Mouse (Mus musculus) embryonic facial prominence, embryonic 11.5 days (tissue): Measurements from ENCODE around the gene Capn5. TPM values are rescaled to one million over a fixed set of nuclear protein-coding genes. Genes with fewer than 3 reads are reported as not detected.
A peak's percentile ranks its signal among the peaks of the same experiment; 100 is the strongest.

Source experiments
- ATAC-seq: fragments of 200-750 bp; cut with Nextera tagmentation; replicated peaks from 2 replicates; pipeline ENCODE4 v1.8.0; 2017; ENCODE audit warnings: low read depth; ENCODE audit not compliant: insufficient number of reproducible peaks, low FRiP score, low TSS enrichment
- DNase-seq: peaks from one replicate; pipeline ENCODE4 v3.0.0-alpha.2; 2015; ENCODE audit warnings: low spot score
- H3K27ac ChIP-seq: fragments of 300-500 bp; sonication (generic); replicated peaks from 2 replicates; pipeline ENCODE4 v1.5.1; 2014; ENCODE audit warnings: mild to moderate bottlenecking, low read depth, low read length, control low read depth
- H3K27me3 ChIP-seq: fragments of 300-500 bp; sonication (generic); 2 replicates; pipeline ENCODE4 v1.6.1; 2014; ENCODE audit warnings: mild to moderate bottlenecking, low read length, moderate library complexity, mixed read lengths; ENCODE audit not compliant: control insufficient read depth, insufficient read depth
- H3K36me3 ChIP-seq: fragments of 300-500 bp; sonication (generic); replicated peaks from 2 replicates; pipeline ENCODE4 v1.6.1; 2014; ENCODE audit warnings: low read depth, mild to moderate bottlenecking, low read length, moderate library complexity, mixed read lengths; ENCODE audit not compliant: control insufficient read depth, insufficient read depth
- H3K4me1 ChIP-seq: fragments of 300-500 bp; sonication (generic); 2 replicates; pipeline ENCODE4 v1.6.1; 2014; ENCODE audit warnings: low read length, mixed read lengths; ENCODE audit not compliant: control insufficient read depth, insufficient read depth
- H3K4me2 ChIP-seq: fragments of 300-500 bp; sonication (generic); 2 replicates; pipeline ENCODE4 v1.6.1; 2014; ENCODE audit warnings: low read depth, mild to moderate bottlenecking, control low read depth, low read length, moderate library complexity
- H3K4me3 ChIP-seq: fragments of 300-500 bp; sonication (generic); 2 replicates; pipeline ENCODE4 v1.5.1; 2014; ENCODE audit warnings: low read depth, low read length, control low read depth
- H3K9ac ChIP-seq: fragments of 300-500 bp; sonication (generic); replicated peaks from 2 replicates; pipeline ENCODE4 v1.6.1; 2014; ENCODE audit warnings: mild to moderate bottlenecking, control low read depth, low read length
- H3K9me3 ChIP-seq: fragments of 300-500 bp; sonication (generic); replicated peaks from 2 replicates; pipeline ENCODE4 v1.6.1; 2016; ENCODE audit warnings: mild to moderate bottlenecking, low read length, inconsistent platforms, mixed read lengths; ENCODE audit not compliant: control insufficient read depth
- WGBS: fragments of 180-500 bp; shearing (Covaris S2); extraction: QIAGEN DNeasy Blood & Tissue Kit; methylation state at CpG from one replicate; pipeline ENCODE4 v1.1.7; 2014; 5-methylcytosine and 5-hydroxymethylcytosine counted together
- polyA plus RNA-seq: library from polyadenylated mRNA; unstranded; fragments of >200 nt; fragmentation: Nextera tagmentation; extraction: Ambion mirVana; gene quantifications from 2 replicates; pipeline ENCODE4 v1.2.1, GENCODE M21; 2014

Capn5 gene
- polyA plus RNA-seq, 1 experiment from 2014 or later, result 2.6 TPM

GRCm38 (mm10) chr7:98160041-98160740, 17.9 kb downstream of the Capn5 start:
- WGBS, result 54% methylated on average over 7 of the region's 8 CpGs
- ATAC-seq, result no peak
- no peaks in the 10 kb centered on the region for H3K27me3 ChIP-seq
- H3K4me3 ChIP-seq, result no peak overlapping the region
- no peak overlapping the region for H3K4me2 ChIP-seq
- no peak overlapping the region for H3K9ac ChIP-seq
- no peaks in the 10 kb centered on the region for H3K36me3 ChIP-seq
- H3K9me3 ChIP-seq, result no peaks in the 10 kb centered on the region
- H3K4me1 ChIP-seq, result no peaks in the 10 kb centered on the region
- DNase-seq, result no peak
- H3K27ac ChIP-seq, result no peak overlapping the region

GRCm38 (mm10) chr7:98158481-98158880, 19.6 kb downstream of the Capn5 start:
- DNase-seq, result peak; percentile 33
- ATAC-seq, result no peak
- no peak overlapping the region for H3K4me2 ChIP-seq
- H3K4me3 ChIP-seq, result no peak overlapping the region
- H3K27me3 ChIP-seq, result no peaks in the 10 kb centered on the region
- no peaks in the 10 kb centered on the region for H3K36me3 ChIP-seq
- no peaks in the 10 kb centered on the region for H3K4me1 ChIP-seq
- H3K9me3 ChIP-seq, result no peaks in the 10 kb centered on the region
- 50% methylated on average over 6 of the region's 8 CpGs for WGBS
- H3K27ac ChIP-seq, result no peak overlapping the region
- H3K9ac ChIP-seq, result no peak overlapping the region

DNA sequence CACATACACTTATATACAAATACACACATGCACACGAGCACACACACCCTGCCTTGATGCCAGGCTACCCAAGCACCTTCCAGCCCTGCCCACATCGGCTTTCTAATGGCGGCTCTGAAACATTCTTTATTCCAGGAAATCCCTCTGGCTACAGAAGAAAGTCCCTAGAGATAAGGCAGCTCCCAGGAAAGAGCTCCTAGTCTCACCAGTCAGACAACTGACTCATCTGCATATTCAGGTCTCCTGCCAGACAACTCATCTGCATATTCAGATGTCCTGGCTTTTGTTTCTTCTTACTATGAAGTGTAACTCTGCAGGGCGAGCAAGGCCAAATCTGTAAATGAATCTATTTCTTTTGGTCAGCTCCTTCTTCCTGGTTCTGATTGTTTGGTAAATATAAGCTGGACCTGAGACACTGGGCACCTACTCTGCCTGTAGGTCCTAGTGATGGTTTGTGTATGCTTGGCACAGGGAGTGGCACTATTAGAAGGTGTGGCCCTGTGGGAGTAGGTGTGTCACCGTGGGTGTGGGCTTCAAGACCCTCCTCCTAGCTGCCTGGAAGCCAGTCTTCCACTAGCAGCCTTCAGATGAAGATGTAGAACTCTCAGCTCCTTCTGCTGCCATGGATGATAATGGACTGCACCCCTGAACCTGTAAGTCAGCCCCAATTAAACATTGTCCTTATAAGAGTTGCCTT, 20.3 kb downstream of the Capn5 start:
- no peaks in the 10 kb centered on the region for H3K27me3 ChIP-seq
- no peaks in the 10 kb centered on the region for H3K4me1 ChIP-seq
- H3K27ac ChIP-seq, result no peak overlapping the region
- no peak for DNase-seq
- H3K36me3 ChIP-seq, result no peaks in the 10 kb centered on the region
- no peak overlapping the region for H3K9ac ChIP-seq
- no peak for ATAC-seq
- no peaks in the 10 kb centered on the region for H3K9me3 ChIP-seq
- 55% methylated on average over 5 of the region's 5 CpGs for WGBS
- H3K4me3 ChIP-seq, result no peak overlapping the region
- H3K4me2 ChIP-seq, result no peak overlapping the region

DNA sequence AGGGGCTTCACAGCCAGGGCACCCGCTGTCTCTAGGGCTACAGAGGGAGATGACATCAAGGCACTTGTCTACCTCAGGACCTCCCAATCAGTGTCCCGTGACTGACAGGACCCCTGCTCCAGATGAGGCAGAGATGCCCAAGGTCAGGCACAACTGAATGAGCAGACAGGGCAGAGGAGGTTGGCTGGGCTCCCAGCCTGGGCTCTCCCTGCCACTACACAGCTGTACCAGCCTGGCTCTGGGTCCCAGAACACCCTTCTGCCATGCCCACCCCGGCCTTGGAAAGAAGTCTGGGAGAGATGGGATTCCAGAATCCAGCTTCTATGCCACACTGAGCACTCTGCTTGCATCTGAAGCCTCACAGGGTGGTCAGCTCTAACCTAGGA, 21.8 kb downstream of the Capn5 start:
- H3K4me1 ChIP-seq, result no peaks in the 10 kb centered on the region

GRCm38 (mm10) chr7:98155546-98156279, 22.4 kb downstream of the Capn5 start:
- Histone ChIP-seq H3K4me2 (no peak overlapping the region), H3K4me1 (no peaks in the 10 kb centered on the region), H3K9me3 (no peaks in the 10 kb centered on the region), H3K27me3 (no peaks in the 10 kb centered on the region), H3K4me3 (no peak overlapping the region), H3K36me3 (no peaks in the 10 kb centered on the region), H3K9ac (no peak overlapping the region), H3K27ac (no peak overlapping the region)
- ATAC-seq (no peak), DNase-seq (peak; percentile 78)
- 29% methylated on average over 7 of the region's 8 CpGs for WGBS

More for the DNA sequence above, 21.8 kb downstream of the Capn5 start:
- Histone ChIP-seq H3K27ac (no peak overlapping the region), H3K9ac (no peak overlapping the region), H3K4me2 (no peak overlapping the region), H3K27me3 (no peaks in the 10 kb centered on the region), H3K9me3 (no peaks in the 10 kb centered on the region), H3K36me3 (no peaks in the 10 kb centered on the region), H3K4me3 (no peak overlapping the region)
- ATAC-seq (no peak), DNase-seq (no peak)
- WGBS, result 79% methylated on average over 3 of the region's 3 CpGs

GRCm38 (mm10) chr7:98153892-98154291, 24.2 kb downstream of the Capn5 start:
- Histone ChIP-seq H3K27me3 (no peaks in the 10 kb centered on the region), H3K9ac (no peak overlapping the region), H3K27ac (no peak overlapping the region), H3K4me3 (no peak overlapping the region), H3K4me2 (no peak overlapping the region), H3K36me3 (no peaks in the 10 kb centered on the region), H3K9me3 (no peaks in the 10 kb centered on the region), H3K4me1 (no peaks in the 10 kb centered on the region)
- ATAC-seq, result no peak
- WGBS, result 75% methylated on average over 5 of the region's 5 CpGs
- no peak for DNase-seq

DNA sequence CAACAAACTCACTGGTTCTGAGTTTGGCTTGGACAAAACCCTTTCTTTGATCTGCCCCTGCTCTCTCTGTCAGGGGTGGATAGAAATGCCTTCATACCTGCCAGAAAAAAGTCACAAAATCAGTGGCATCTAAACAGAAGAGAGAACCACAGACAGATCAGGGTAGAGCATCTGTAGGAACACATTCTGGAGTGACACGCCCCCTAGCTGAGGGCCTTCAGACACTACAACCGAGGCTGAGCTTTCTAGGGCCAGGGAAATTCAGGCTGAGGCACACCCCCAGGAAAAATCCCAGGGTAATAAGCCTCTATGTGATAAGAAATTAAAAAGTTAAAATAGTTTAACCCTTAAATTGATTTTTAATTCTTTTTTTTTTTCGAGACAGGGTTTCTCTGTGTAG, 24.7 kb downstream of the Capn5 start:
- 39% methylated on average over 3 of the region's 3 CpGs for WGBS
- DNase-seq, result no peak
- Histone ChIP-seq H3K27me3 (no peaks in the 10 kb centered on the region), H3K4me3 (no peak overlapping the region), H3K4me1 (no peaks in the 10 kb centered on the region), H3K4me2 (no peak overlapping the region), H3K9me3 (no peaks in the 10 kb centered on the region), H3K27ac (no peak overlapping the region), H3K9ac (no peak overlapping the region), H3K36me3 (no peaks in the 10 kb centered on the region)
- no peak for ATAC-seq

DNA sequence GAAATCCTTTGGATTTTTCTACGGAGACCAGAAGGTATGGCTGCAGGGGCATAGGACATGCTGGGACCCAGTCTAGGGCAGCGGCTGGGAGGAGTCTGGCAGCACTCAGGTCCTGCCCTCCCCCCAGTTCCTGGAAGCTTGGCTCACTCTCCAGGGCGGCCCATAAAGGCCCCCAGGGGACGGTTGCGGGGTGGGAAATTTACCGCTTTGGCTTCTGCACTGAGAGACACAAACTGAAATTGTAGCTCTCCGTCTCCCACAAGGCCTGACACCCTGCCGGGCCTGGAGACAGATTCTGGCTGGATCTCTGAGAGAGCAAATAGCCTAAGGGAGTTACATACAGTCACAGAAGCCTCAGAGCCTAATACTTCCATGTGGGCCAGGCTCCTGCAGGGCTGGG, 25.7 kb downstream of the Capn5 start:
- Histone ChIP-seq H3K27me3 (no peaks in the 10 kb centered on the region), H3K9ac (no peak overlapping the region), H3K9me3 (no peaks in the 10 kb centered on the region), H3K4me2 (no peak overlapping the region), H3K4me1 (no peaks in the 10 kb centered on the region), H3K36me3 (no peaks in the 10 kb centered on the region), H3K27ac (no peak overlapping the region), H3K4me3 (no peak overlapping the region)
- ATAC-seq (no peak), DNase-seq (no peak)
- WGBS, result 54% methylated on average over 8 of the region's 8 CpGs
